Mouse (Mus musculus): Measurements from ENCODE around the gene Elovl1. TPM values are rescaled to one million over a fixed set of nuclear protein-coding genes. Genes with fewer than 3 reads are reported as not detected.

Gene Elovl1
- polyA plus RNA-seq, 1 experiment from 2014 or later: 35.2 TPM

Other genes with a start within 250 kb of the Elovl1 start
- 42.6 and 46.1 TPM in 2 replicates for gene Kdm4a, start 248.1 kb upstream of the Elovl1 start, polyA plus RNA-seq (2015; fragmentation: Nextera tagmentation; extraction: Ambion mirVana)
- 80.0 and 86.3 TPM in 2 replicates for gene Ptprf, start 136.7 kb upstream of the Elovl1 start, polyA plus RNA-seq (2015; fragmentation: Nextera tagmentation; extraction: Ambion mirVana)
- gene Szt2, start 18.8 kb upstream of the Elovl1 start, polyA plus RNA-seq (2015; fragmentation: Nextera tagmentation; extraction: Ambion mirVana): 8.7 and 9.0 TPM in 2 replicates
- gene Med8, start 18.8 kb upstream of the Elovl1 start, polyA plus RNA-seq (2015; fragmentation: Nextera tagmentation; extraction: Ambion mirVana): 95.1 and 105 TPM in 2 replicates
- 42.2 and 62.1 TPM in 2 replicates for gene Cdc20, start 9.3 kb downstream of the Elovl1 start, polyA plus RNA-seq (2015; fragmentation: Nextera tagmentation; extraction: Ambion mirVana)
- 0.14 and 0.27 TPM in 2 replicates for gene Mpl, start 29.4 kb downstream of the Elovl1 start, polyA plus RNA-seq (2015; fragmentation: Nextera tagmentation; extraction: Ambion mirVana)
- gene Tie1, start 62.0 kb downstream of the Elovl1 start, polyA plus RNA-seq (2015; fragmentation: Nextera tagmentation; extraction: Ambion mirVana): 15.8 and 18.2 TPM in 2 replicates
- not detected in 2 replicates for gene 2610528J11Rik, start 98.9 kb downstream of the Elovl1 start, polyA plus RNA-seq (2015; fragmentation: Nextera tagmentation; extraction: Ambion mirVana)
- 0.18 and 0.22 TPM in 2 replicates for gene Tmem125, start 116.0 kb downstream of the Elovl1 start, polyA plus RNA-seq (2015; fragmentation: Nextera tagmentation; extraction: Ambion mirVana)
- 1.5 and 2.0 TPM in 2 replicates for gene Cfap57, start 192.7 kb downstream of the Elovl1 start, polyA plus RNA-seq (2015; fragmentation: Nextera tagmentation; extraction: Ambion mirVana)
- gene Ebna1bp2, start 192.7 kb downstream of the Elovl1 start, polyA plus RNA-seq (2015; fragmentation: Nextera tagmentation; extraction: Ambion mirVana): 87.3 and 96.5 TPM in 2 replicates
- not detected in 2 replicates for gene Olfr62, start 230.9 kb downstream of the Elovl1 start, polyA plus RNA-seq (2015; fragmentation: Nextera tagmentation; extraction: Ambion mirVana)

Data from hindbrain, embryonic 15.5 days (tissue).